Mouse (Mus musculus) limb, embryonic 15.5 days (tissue): ENCODE data around the gene Zfp804b. TPM values are rescaled to one million over a fixed set of nuclear protein-coding genes. Genes with fewer than 3 reads are reported as not detected.

ENCODE experiments used
- polyA plus RNA-seq: library from polyadenylated mRNA; unstranded; fragments of >200 nt; fragmentation: Nextera tagmentation; extraction: Ambion mirVana; gene quantifications from 2 replicates; pipeline ENCODE4 v1.2.1, GENCODE M21; 2015

Zfp804b gene
- polyA plus RNA-seq, 1 experiment from 2014 or later: 0.19 TPM

Other genes starting within 250 kb of the Zfp804b start
- 0.07 and 0.13 TPM in 2 replicates for gene Tex47, start 40.6 kb downstream of the Zfp804b start, polyA plus RNA-seq